Mouse (Mus musculus): Measurements from ENCODE around the gene Ypel2.

The Ypel2 gene

DNA sequence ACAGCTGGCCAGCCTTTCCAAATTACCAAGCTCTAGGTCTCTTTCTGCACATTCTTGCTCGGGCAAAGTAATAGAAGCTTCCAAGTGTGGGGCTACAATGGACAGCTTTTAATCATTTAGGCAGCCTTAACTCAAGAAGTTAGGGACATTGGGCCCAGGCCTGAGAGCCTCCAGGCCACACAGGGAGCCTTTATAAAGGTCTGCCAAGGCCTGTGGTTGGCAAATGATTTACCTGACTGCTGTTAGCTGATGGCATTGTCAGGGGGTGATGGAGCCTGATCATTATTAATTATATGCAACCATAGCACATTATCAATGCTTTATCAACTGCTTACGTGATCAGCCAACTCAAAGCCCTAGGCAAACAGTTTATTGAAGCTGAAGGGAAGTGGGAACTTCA, 33.2 kb downstream of the Ypel2 start:
- DNase-seq = peak; percentile 67

DNA sequence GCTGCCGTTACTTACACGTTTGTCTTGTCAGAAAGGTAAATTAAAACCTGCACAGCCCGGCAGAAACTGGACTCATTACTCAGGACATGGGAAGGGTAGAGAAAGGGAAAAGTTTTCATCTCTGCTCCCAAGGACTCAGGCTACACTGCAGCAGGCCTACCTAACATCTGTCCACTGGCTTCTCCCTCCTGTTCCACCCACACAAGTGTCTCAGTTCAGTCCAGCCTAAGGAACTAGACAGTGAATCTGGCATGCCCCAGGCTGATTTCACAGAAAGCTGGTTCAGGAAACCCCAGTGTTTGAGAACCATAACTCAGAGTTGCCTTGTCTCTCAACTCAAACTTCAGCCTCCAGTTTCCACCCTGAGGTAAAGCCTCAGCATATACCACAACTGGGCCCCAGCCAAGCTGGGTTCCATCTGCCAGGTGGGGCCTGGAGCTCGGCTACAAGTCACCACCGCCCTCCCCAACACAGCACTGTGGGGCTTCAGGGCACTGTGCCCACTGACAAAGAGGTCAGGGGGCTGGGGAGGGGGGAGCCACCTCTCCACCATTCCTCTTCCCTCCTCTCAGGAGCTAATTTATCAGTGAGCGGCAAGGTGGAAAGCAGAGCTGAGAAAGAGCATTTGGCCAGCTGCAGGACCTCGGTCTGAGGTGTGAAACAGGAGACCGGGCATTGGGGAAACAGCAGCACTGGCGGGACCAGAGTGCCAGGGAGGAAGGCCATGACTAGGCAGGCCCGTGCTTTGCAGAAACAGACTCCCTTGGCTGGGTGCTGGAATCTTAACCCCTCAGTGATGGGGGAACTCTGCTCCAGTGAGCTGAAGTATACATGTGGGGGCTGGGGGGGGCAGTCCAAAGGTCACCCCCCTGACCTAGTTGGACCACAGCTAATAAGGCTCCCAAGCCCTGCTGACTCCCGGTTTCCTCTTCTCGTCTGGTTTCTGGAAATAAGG, 34.5 kb downstream of the Ypel2 start:
- peak; percentile 91 for DNase-seq

DNA sequence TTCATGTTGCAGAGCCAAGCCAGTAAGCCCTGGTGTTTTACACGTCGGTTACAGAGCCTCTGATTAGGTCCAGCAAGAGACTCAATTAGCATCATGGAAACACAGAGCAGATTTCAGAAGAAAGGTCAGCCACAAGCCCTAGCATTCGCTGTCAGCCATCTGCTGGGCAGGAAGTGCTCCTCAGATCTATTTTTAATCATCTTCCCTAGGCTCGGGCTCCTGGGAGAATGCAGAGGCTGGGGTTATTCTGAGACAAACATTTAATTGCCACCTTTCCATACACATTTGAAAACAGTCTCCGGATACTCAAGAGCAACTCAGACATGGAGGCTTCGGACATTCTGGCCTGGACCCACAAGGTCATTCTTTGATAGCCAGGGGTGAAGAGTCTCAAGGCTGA, 35.3 kb downstream of the Ypel2 start:
- peak; percentile 64 for DNase-seq

DNA sequence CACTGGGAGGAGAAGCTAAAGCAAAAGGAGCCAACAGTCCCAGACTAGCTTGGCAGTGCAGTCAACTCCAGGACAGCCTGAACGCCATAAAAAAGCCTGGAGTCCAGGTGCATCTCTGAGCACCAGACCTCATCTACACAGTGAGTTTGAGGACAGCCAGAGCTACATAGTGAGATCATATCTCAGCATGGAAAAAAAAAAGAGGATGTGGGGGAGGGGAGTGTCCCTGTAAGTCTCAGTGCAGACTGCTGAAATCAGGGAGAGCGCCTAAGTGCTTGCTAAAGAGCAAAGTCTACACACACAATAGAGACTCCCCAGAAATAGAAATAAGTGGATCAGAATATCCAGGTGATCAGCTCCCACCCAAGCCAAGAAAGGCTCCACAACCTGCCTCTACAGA, 37.1 kb downstream of the Ypel2 start:
- DNase-seq = no peak

DNA sequence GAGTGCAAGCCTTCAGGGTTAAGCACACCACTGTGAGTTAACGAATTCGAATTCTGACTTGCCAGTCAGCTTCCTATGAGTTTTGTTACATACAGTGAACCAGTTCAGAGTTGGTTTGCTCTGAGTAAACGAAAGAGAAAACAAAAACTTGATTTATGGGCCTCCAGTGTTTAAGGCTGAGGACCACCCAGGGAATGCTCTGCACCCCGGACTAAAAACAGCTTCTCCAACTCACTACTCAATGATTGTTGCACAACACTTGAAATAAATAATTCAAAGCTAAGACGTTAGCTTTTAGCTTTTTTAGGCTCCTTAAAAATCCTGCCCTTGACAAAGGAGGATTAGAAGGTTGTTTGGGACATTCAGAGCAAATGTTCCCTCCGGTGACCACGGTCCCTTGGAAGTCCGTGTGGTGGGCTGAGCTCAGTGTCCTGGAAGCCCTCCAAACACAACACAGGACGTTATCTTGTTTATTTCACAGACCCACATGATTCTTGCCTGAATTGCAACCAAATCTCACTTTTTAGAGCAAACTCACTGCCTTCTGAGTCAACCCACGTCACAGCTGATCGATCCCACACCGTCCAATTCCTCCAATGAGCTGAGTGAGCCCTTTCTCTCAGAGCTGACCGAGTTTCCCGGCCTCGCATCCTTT, 38.8 kb downstream of the Ypel2 start:
- peak; percentile 73 for DNase-seq

DNA sequence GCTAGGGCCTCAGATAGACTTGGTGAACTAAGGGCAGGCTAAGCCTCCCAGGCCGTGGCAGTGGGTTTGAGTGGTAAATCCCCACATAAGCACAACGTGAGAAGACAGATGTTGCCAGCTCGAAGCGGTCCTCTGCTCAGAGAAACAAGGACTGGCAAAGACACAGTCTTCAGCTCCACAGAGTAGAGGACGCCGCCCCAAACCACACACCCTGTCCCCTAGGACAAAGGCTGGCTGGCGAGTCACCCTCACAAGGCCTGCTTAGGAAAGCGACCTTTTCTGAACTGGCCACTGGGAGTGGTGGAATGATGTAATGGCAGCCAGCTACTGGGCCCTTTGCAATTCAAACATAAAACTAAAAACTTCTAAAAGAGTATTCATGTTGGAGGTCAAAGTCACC, 40.4 kb downstream of the Ypel2 start:
- no peak for DNase-seq

DNA sequence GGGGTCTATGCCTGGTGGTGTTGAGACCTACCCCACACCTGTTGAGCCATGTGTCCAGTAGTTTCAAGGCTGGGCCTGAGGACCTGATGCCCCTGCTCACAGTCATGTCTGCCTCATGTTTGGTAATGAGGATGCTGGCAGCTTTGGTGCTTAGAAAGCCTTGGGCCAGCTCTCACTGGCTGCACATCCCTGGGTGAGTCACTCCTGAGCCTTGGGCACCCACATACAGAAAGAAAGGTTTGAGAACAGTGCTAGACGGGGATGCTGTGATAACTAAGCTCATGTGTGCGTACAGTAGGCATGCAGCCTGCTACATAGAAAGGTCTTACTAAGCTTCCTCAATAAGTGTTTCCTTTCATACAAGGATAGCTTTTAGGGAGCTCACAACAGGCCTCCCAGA, 40.8 kb downstream of the Ypel2 start:
- no peak for DNase-seq

DNA sequence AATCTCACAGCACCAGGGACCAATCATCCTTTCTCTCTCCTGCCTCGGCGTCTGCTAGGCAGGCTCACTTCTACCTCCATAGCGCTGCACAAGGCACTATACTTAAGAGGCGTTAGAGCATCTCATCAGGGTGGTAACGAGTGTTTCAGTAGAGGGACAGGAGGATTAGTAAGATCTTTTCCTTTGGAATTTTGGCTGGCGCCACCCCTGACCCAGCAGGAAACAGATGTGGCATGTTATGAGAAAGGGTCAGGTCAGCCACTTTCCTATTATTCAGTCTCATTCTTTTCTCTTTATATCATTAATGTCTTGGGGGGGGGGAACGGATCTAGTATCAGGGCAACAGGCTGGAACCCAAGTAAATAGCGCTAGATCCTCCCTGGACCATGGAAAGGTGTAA, 41.8 kb downstream of the Ypel2 start:
- DNase-seq = no peak

DNA sequence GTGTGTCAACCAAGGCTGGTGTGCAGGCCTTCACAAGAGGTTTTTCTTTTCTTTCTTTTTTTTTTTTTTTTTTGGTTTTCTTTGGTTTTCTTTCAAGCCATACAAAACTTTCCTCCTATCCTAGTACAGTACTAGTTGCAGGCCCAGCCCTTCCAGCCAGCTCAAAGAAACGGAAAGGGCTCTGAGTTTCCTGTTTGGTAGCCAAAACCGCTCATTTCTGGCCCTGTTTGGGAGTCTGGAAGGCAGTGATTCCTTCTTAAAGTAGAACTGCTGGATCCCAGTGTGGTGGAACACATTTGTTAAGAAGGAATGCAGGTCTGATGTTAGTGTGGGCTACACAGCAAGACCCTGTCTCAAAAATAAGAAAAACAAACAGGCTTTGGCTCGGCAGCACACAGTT, 43.0 kb downstream of the Ypel2 start:
- DNase-seq = no peak

DNA sequence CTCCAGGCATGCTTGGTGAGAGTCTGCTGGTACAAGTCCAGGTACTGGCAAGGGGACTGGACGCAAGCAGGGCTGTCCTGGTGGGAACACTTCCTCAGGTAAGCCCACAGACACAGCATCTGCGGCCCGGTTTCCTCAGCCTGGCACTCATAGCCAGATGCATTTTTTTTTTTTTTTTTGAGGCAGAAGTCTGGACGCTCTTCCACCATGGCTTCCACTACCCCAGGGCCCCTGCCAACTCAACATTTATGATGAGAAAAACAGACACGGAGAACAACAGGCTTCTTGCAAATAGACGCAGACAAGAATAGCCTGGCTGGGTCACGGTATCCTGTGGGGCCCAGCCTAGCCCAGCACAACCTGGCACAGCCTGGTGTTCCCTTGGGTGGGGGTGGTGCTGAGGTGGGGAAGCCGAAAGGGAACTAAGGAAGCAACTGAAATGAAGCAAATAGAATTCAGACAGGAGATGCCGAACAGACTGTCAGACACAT, 43.5 kb downstream of the Ypel2 start:
- DNase-seq = no peak

DNA sequence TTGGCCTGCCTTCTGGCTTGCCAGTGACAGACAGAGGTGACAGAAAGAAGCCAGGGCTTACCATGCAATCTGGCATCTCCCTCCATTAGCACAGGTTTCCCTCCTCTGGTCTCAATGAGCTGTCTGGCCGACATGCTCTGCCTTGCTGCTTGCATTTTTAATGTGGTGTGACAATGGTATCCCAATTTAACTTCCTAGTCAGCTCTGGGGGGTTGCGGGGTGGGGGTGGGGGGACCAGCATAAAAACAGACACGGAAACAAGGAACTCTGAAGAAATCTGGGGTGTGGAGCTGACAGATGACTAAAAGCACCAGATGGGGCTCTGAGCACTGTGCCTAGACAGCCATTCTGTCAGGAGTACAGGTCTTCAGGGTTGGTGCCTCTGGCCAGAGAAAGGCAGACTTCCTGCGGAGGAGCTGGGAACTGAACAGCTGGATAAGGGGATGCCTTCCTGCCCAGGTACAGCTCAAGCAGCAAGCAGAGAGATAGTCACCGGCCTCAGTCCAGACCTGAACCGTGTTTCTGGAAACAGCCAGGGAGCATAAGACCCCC, 46.8 kb downstream of the Ypel2 start:
- DNase-seq = no peak

DNA sequence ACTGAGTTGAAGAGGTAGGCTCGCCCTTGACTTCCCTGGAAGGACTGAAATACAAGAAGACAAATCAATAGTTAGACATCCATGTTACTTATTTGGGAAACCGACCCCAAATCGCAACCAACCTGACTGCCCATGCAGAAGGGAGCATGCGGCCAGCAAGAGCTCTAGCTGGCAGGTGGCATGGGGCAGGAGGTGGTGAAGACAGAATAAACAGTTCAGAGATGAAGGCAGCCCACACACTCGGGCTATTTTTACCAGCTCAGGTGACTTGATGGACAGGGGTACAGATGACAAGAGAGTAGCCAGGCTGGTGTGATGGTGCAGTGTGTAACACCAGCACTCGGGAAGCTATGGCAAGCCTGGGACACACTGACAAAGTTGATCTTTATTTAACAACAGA, 47.6 kb downstream of the Ypel2 start:
- DNase-seq = no peak

DNA sequence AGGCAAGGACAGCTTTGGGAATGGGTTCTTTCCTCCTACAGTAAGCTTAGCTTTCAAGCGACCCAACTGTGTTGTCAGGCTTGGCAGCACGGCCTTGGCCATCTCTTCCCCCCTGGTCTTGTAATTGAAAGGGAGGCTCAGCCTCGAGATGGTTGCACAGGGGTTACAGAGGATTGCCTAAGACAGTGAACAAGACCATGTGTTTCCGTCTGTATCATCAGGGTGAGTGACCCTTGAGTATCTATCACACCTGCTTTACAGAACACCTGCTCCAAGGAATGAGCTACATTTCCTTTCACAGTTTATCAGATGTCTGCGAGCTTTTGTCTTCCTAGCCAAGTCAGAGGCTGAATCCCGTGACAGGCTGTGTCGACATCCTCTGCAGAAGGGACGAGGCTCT, 48.4 kb downstream of the Ypel2 start:
- no peak for DNase-seq

DNA sequence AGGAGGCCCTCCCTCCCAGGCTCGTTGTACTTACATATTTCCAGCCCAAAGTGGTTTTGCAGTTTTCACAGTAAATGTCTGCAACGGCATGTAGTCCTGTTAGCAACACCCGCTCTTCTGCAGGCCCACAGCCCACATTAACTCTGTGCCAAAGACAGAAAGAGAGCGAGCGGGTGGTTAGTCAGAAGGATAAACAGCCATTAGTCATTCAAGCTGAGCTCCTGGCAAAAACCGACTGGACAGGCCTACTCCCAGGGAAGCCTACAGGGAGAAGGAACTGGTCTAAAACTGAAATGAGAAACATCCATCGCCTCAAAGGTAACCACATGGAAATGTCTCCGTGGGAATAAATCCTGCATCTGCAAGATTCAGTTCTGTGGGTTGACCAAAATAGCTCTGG, 49.0 kb downstream of the Ypel2 start:
- DNase-seq = no peak

DNA sequence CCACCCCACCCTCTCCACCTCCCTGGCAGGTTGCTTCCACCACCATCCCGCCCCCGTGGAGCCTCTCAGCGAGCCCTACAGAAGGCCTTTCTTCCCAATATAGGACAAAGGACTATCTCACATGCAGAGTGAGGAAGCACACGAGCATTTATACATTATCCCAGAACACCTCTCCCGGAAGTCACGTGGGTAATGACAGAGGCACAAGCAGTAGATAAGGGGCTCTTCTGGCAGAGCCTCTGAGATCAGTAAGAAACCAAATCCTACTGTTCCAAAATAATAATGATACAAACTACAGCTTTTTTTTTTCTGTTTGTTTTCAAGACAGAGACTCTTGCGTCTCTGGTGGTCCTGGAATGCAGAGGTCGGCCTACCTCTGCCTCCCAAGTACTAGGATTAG, 51.6 kb downstream of the Ypel2 start:
- DNase-seq = no peak

DNA sequence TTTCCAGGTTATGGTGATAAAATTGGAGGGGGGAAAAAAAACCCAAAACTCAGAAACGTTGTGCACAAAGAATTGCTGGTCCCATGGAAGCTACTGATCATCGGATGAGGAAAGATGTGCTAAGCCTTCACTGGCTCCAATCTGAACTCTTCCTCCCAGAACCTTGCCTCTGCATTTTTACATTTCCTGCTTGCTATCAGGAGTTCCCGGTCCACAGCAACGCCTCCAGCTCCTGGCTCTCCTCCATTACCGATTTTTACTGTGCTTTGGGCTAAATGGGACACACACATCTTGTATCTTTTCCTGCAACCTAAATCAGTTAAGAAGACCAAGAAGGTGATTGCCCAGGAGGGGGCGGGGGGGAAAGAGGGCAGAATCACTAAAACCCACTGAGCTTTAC, 54.0 kb downstream of the Ypel2 start:
- no peak for DNase-seq

DNA sequence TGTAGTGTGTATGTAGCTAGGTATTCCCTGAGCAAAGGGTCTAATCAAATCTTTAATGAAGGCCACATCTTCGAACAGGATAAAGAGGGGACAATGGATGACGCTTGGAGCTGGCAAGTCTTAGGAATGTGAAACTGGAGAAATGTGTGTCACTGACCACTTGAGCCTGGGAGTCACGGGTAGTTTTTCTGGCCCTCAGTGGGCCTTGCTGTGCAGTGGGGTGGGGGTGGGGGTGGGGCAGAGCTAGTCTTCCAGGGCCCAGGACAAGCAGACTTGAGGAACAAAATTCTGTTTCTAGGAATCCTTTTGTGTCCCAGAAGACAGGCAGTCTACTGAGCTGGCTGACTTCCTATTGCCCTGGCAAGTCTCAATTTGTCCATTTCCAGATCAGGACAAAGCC, 55.0 kb downstream of the Ypel2 start:
- DNase-seq = no peak

DNA sequence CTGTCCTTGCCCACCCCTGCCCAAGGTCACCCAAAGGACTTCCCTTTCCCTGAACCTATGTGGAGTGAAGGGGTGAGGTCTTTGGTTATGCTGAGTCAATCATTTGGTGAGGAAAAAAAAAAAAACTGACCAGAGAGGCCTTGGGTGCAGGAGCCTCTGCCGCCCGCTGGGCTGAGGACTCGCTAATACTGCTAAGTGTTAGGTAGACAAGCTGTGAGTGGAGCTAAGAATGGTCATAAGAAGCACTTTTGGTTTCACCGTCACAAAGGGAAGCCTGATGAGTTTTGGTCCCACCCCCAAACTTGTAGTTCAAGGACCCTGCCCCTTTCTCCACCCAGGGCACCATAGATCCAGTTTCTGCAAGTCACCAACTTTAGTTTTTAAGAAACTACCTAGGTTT, 55.4 kb downstream of the Ypel2 start:
- no peak for DNase-seq

DNA sequence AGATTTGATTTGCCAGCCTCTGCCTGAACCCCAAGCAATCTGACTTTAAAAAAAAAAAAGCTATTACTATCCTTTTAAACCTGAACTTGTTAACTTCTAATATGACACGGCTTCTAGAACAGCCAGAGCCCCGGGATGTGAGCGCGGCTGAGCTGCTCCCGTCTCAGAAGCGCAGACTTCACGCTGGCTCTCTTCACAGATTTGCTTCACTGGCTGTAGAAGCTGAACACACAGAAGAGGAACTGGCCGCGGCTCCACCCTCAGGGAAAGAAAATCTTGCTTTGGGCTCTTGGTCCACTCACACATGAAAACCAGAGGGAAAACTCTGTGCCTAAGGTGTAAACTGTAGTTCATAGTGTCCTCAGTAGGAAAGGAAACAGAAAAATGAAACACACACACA, 56.6 kb downstream of the Ypel2 start:
- DNase-seq = no peak

DNA sequence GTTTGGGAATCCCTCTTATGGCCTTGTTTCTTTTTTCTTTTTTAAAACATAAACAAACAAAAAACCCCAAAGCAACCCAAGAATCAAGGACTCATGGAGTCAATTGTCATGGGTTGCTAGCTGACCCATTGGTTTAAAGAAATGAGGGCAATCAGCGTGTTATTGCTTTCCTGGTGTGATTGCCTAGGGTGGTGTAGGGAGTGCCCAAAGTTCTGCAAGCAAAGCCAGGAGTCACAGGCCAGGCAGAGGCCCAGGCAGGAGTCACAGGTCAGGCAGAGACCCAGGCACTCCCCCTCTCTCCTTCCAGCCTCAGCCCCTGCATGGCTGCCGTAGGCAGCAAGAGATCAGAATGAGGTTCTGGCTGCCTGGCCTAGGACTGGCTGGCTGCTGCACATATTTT, 58.6 kb downstream of the Ypel2 start:
- no peak for DNase-seq

DNA sequence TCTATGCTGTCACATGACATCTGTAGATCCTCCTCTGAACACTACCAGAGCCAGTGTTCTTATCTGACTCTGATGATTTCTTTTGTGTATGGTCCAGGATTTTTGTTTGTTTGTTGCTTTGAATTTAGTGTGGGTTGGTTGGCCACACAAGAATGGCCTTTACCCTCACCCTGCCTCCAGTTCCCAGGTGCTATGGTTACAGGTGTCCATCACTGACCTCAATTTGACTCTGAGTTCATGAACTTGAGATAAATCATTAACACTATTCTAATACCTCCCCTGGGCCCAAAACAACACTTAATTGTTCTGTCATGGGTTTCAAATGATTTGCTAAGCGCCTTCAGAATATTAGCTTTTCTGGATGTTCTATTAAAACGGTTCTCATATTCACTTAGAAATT, 61.3 kb downstream of the Ypel2 start:
- peak; percentile 39 for DNase-seq

DNA sequence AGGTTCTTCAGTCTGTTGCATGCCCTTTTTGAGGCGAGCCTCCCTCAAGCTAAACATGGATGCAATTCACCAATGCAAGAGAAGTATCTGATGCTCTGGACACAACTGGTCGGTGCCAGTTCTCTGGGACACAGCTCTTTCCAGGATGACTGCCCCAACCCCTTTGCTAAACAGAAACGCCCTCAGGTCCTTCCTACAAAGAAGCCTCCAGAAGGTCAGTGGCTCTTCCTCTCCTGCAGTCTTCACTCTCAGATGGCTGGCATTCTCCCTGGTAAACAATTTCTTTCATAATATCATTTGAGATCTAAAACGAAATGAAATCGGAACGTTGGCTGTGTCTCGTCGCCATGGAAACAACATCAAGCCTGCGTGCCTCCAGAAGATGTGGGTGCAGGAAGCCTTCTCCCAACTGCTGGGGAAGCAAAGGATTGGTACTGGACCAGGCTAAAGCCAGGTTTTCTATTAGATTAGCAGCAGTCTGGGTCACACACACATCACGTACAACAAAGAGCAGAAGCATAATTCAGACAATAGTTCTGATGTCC, 62.8 kb downstream of the Ypel2 start:
- no peak for DNase-seq

DNA sequence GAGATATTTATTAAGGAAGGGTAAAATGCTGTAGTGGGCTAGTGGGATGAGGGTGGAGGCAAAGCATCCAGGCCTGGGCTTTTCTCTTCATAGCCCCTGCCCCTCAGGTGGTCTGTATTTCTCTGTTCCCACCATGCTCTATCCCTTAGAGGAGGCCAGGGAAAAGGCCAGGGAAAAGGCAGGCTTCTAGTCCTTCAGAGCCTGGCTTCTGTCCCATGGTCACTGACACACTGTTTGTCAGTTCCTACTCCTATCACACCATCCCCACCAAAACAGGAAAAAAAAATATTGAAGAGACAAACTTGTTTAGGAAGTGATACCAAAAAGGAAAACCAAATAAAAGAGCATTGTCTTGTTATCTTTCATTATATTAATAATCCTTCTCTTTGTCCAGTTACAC, 63.5 kb downstream of the Ypel2 start:
- no peak for DNase-seq

DNA sequence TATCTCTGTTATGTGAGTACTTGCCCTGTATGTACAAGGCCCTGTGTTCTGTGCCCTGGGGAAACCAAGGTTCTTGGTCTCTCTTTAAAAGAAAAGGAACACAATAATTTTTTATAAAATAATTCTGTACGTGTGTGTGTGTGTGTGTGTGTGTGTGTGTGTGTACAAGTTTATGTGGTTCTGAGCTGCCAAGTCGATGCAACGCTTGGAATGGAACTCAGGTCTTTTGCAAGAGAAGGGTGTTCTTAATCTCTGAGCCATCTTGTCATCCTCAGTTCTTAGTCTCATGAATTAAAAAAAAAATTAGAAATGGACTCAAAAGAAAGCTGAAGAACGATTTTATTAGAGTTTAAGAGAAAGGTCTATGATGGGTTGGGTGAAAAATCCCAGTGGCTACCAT, 64.0 kb downstream of the Ypel2 start:
- no peak for DNase-seq
